Mouse (Mus musculus) liver, embryonic 14.5 days (tissue): ENCODE data around the gene Speg.

Source experiments
- CTCF ChIP-seq: IDR thresholded peaks from 2 replicates; pipeline ENCODE4 v1.5.1; 2016; ENCODE audit warnings: antibody characterized with exemption, low read depth, control low read depth
- EP300 ChIP-seq: IDR thresholded peaks from 2 replicates; pipeline ENCODE4 v1.6.1; 2016; ENCODE audit warnings: antibody characterized with exemption, low read depth

DNA sequence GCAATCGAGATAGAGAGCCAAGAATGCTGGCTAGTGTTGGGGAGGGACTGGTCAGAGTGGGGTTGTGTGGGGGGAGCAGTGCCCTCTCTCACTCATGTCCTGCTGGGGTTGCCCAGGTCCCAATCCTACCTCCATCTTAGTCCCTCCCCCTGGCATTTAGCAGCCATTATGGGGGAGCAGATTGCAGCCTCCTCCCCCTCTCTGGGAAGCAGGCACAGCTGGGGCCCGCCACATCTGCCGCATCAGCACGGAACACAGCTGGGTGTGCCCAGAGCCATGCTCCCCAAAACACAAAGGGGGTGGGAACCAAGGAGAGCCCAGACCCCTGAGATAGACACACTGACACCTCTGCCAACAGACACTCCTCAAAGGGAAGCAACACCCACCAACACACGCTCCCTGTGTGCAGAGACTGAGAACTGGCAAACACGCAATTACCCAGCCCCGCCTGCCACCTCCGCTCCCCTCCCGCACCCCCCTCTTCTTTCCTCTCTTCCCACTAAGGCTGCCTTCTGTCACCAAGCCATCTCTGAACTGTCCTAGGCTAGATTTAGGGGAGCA lies 70.1 kb downstream of the Speg start:
- TF ChIP-seq CTCF (no peak), EP300 (no peak)
